Mouse (Mus musculus): ENCODE results near the gene Wt1.

Wt1 gene

GRCm38 (mm10) chr2:105126279-105126678, at the start of gene Wt1:
TSS of gene Wt1 (plus strand) at chr2:105126529.
- peak in 1 of 2 experiments; percentile 29 for DNase-seq (ENCODE audit: low spot score in 2 of 2)

DNA sequence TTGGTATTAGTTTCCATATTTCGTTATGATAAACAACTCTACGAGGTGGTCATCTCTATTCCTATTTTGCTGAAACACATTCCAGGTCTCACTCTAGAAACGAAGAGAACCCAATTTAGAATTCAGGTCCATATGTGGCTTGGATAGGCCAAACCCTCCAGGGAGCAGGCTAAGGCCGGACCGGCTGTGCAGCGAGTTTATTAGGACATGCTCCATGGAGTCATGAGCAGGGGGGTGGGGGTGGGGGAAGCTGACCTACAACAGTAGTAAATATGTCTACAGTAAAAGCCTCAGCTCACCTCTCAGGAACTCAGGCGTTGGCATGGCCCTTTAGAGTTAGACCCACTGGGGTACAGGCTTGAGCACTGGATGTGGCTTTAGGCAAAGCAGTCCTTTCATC, 49.2 kb upstream of the Wt1 start:
- no peak for DNase-seq (ENCODE audit: low spot score in 2 of 2)

DNA sequence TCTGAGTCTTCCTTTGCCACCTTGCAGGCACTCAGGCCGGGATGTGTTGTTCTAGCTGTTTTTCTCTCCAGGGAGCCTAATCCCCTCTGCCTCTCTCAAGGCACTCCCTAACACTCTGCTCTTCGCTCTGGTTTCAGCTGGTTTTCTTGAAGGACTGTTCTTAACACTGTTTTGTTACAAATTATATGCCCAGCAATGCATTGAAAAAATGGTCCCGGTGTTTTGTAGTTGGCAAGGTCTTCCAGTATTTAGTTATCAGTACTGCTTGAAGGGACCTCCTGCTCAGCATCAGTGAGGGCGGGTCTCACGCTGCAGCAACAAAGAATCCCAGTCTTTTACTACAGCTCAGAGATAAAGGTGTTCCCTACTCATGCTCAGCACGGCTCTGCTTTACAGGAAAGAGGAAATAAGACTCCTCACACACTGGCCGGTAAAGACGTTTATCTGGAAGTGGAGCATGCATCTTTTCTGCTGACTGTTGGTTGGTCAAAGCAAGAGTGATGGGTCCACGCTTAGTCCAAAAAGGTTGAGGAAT, 44.0 kb upstream of the Wt1 start:
- DNase-seq (ENCODE audit: low spot score in 2 of 2), result no peak

DNA sequence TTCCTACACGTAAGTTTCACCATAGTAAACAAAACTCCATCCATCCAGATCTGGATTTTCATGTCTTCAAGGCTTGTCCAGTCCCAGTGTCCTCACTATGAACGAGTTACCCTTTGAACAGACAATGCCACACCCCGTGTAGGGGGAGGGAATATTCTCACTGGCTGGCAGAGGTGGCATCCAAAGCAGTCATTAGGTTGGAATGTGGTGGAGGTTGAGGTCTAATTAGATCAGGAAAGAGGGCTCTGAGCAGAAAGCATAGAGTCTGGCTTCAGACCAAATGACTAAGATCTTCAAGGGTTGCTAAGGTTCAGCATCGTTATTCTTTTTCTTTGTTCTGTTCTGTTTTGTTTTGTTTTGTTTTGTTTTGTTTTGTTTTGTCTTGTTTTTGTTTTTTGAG, 42.3 kb upstream of the Wt1 start:
- DNase-seq (ENCODE audit: low spot score in 2 of 2), result no peak

- DNase-seq (ENCODE audit: low spot score in 2 of 2), result no peak
Observed at GRCm38 (mm10) chr2:105086081-105086480, 40.2 kb upstream of the Wt1 start.

DNA sequence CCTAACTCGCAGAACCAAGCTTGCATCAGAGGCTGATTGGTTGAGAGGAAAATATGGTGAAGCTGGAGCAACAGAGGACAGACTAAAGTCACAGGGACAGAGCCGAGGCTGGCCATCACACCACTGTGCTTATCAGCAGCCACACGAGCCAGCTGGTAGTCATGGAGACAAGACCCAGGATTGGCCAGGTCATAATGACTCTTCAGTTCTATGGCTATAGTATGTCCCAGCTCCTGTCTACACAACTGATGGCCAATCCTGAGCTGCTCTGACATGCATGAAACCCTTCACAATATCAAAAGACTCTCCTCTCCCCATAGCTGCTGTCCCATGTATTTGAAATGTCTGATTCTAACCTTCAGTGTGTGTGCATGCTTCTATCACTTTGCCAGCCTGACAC, 38.3 kb upstream of the Wt1 start:
- no peak for DNase-seq (ENCODE audit: low spot score in 2 of 2)

DNA sequence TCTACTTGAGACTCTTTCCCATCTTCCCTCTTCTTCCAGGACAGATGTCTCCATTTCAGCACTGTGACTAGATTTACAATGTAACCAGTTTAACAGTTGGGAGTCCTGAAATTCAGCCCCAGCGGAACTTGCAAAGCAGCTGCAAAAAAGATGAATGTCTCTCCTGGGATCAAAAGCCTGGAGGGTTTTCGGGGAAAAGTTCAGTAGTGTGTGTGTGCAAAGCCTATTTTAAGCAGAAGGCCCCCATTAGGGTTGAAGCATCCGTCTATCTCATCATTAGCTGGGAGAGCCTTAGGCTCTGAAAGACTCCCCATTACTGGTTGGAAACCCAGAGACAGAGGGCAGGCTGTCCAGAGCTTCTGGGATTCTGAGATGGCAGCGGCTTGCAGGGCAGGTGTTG, 37.2 kb upstream of the Wt1 start:
- no peak for DNase-seq (ENCODE audit: low spot score in 2 of 2)

- no peak for DNase-seq (ENCODE audit: low spot score in 2 of 2)
Observed at GRCm38 (mm10) chr2:105089581-105090508, 36.5 kb upstream of the Wt1 start.

DNA sequence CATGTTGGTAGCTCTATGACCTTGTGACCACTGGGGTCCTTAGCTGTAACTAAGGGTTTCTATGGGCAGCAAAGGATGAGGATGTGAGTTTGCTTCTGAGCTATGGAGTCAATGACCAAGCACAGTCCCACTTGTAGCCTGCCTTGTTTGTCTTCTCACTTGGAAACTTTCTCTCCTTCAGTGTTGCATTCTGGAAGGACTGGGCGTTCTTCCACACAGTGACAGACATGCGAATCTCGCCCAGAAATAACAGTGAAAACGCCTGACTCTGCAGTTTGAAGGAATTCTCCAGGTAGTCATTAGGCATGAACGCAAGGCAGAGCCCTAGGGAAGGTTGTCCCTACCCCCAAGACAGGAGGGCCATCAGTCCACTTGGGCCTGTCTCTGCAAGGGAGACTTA, 35.3 kb upstream of the Wt1 start:
- no peak for DNase-seq (ENCODE audit: low spot score in 2 of 2)

GRCm38 (mm10) chr2:105091718-105092117, 34.6 kb upstream of the Wt1 start, which contains the start of gene Gm11060:
TSS of gene Gm11060 (plus strand) at chr2:105092018.
- DNase-seq (ENCODE audit: low spot score in 2 of 2), result no peak

DNA sequence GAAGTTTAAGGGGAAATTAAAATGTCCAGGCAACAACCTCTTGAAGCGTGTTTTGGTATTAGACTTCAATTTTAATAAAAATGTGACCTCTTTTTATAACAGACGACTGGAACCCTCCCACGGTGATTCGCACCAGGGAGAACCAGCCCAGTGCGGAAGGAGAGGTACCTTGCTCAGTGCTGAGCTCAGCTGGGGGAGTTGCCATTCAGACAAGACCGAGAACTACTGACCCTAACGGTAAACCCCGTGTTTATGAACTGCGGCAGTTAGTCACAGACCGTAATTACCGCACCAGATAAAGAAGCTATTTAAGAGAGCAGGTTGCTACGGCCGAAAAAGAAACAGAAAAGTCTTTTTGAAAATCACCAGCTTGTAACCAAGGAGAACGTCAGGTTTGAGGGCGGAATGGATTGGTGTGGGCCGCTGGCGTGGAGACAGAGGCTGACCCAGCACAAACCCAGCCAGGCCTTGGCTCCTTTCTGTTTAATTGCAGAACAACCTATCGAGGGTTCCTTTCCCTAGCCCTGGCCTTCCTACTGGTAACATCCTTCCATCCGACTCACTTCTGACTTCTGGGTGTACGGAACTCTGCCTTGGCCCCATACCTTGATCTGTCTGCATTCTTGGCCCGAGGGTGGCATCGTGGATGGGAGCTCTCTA, 28.9 kb upstream of the Wt1 start:
- DNase-seq (ENCODE audit: low spot score in 2 of 2), result peak in 1 of 2 experiments; percentile 50

DNA sequence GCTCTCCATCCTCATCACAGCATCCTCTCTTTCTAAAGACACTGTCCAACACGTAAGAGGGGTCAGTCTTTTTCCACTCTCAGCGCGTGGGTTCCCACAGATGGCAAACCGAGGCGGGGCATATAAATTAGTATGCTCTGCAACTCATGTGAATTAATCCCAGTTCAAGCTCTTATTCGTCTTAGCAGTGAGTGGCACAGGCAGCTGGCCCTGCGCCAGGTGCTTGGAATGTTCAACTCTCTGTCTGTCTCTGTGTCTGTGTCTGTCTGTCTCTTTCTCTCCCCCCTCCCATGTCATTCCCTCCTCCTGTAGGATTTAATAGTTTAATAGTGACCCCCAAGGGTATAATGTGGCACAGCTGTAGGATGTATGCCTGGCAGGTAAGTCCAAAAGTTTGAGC, 26.9 kb upstream of the Wt1 start:
- peak in 1 of 2 experiments; percentile 51 for DNase-seq (ENCODE audit: low spot score in 2 of 2)

- no peak for DNase-seq (ENCODE audit: low spot score in 2 of 2)
Observed at GRCm38 (mm10) chr2:105100541-105100940, 25.8 kb upstream of the Wt1 start.

GRCm38 (mm10) chr2:105108703-105109158, 17.6 kb upstream of the Wt1 start:
- no peak for DNase-seq (ENCODE audit: low spot score in 2 of 2)

DNA sequence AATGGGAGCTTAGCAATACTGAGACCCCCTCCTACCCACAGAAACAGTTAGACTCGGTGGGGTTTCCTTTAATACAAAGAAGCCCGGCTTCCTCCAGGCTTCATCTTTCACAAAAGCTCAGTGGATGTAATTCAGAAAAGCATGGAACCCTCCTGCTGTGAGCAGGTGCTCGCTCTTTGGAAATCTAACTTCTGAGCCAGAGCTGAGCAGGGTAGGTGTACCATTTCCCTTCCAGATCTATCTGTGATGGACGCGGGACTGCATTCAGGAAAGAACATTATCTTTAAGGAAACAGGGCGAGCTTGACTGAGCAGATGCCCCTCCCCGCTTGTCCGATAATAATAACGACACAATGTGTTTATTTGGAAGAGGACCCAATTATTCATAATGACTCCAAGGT, 12.3 kb upstream of the Wt1 start:
- DNase-seq (ENCODE audit: low spot score in 2 of 2), result no peak

- DNase-seq (ENCODE audit: low spot score in 2 of 2), result no peak
Observed at GRCm38 (mm10) chr2:105117669-105118068, 8.7 kb upstream of the Wt1 start.

GRCm38 (mm10) chr2:105122216-105122615, 4.1 kb upstream of the Wt1 start:
- DNase-seq (ENCODE audit: low spot score in 2 of 2), result no peak

- no peak for DNase-seq (ENCODE audit: low spot score in 2 of 2)
Observed at GRCm38 (mm10) chr2:105122886-105123285, 3.4 kb upstream of the Wt1 start.

- DNase-seq (ENCODE audit: low spot score in 2 of 2), result no peak
Observed at GRCm38 (mm10) chr2:105123431-105123830, 2.9 kb upstream of the Wt1 start.

- DNase-seq (ENCODE audit: low spot score in 2 of 2), result no peak
Observed at GRCm38 (mm10) chr2:105123881-105124280, 2.4 kb upstream of the Wt1 start.

GRCm38 (mm10) chr2:105124391-105124790, 1.9 kb upstream of the Wt1 start:
- no peak for DNase-seq (ENCODE audit: low spot score in 2 of 2)

DNA sequence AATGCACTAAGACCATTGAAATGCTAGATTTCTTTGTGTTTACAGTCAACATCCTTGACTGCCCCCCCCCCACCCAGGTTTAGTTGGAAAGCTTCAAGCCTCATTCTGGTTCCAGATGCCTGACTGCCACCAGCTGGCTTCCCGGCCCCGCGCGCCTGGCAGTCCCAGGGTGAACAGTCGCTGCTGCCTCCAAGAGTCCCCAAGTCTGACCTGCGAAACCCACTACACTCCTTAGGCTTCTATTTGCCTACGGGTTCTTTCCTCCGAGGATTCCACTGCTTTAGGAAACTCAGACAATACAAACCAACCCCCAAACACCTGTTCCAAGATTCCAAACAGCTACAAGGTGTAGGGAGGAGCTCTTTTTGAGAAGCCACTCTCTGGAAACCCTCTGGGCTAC, 1.1 kb upstream of the Wt1 start:
- DNase-seq (ENCODE audit: low spot score in 2 of 2), result no peak

- no peak for DNase-seq (ENCODE audit: low spot score in 2 of 2)
Observed at GRCm38 (mm10) chr2:105125641-105126040, 688 bp upstream of the Wt1 start.
